Mouse (Mus musculus) urinary bladder, adult 2 months (tissue): ENCODE measurements around the gene Rara. TPM values are rescaled to one million over a fixed set of nuclear protein-coding genes. Genes with fewer than 3 reads are reported as not detected.
"Not testable (repeated sequence)": the region's sequence is repeated elsewhere in the genome, so short reads cannot be mapped to it uniquely, and the experiment has no call there.

Experiments
- DNase-seq: peaks from one replicate; pipeline ENCODE4 v3.0.0; 2022; ENCODE audit warnings: low spot score
- polyA plus RNA-seq: library from polyadenylated mRNA; depleted of rRNA; stranded (reverse); fragments of >200 nt; gene quantifications from 2 replicates; pipeline ENCODE4 v1.2.3, GENCODE M21; 2012

Rara gene
- polyA plus RNA-seq, 1 experiment, result 8.5 TPM

- no peak for DNase-seq
Observed at GRCm38 (mm10) chr11:98968079-98968478, 40.5 kb downstream of the Rara start.

- DNase-seq, result no peak
Observed at GRCm38 (mm10) chr11:98968716-98969495, 41.3 kb downstream of the Rara start.

GRCm38 (mm10) chr11:98969496-98969927, 41.9 kb downstream of the Rara start:
- DNase-seq, result no peak

GRCm38 (mm10) chr11:98970191-98970925, 42.7 kb downstream of the Rara start:
- DNase-seq, result no peak

DNA sequence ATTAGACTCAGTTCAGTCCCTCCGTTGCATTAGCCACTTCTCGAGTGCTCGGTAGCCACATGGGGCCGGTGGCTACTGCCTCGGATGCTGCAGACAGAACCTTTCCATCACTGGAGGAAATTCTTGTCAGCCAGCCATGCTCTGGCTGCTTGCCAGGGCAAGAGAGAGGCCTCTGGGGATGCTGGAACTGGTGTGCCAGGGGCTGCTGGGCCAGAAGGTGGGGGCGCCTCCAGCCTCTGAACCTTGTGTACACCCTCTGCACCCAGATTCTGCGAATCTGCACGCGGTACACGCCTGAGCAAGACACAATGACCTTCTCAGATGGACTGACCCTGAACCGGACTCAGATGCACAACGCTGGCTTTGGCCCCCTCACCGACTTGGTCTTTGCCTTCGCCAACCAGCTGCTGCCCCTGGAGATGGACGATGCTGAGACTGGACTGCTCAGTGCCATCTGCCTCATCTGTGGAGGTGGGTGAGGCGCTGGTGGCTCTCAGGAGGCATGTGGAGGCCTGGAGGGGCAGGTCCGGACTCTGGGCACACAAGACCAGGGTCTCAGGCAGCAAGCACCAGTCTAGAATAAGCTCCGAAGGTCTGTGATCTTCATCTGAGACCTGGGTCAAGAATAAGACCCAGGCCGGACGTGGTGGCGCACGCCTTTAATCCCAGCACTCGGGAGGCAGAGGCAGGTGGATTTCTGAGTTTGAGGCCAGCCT, 43.9 kb downstream of the Rara start:
- DNase-seq, result no peak

- no peak for DNase-seq
Observed at GRCm38 (mm10) chr11:98972215-98972614, 44.6 kb downstream of the Rara start.

- no peak for DNase-seq
Observed at GRCm38 (mm10) chr11:98972801-98973360, 45.3 kb downstream of the Rara start.

DNA sequence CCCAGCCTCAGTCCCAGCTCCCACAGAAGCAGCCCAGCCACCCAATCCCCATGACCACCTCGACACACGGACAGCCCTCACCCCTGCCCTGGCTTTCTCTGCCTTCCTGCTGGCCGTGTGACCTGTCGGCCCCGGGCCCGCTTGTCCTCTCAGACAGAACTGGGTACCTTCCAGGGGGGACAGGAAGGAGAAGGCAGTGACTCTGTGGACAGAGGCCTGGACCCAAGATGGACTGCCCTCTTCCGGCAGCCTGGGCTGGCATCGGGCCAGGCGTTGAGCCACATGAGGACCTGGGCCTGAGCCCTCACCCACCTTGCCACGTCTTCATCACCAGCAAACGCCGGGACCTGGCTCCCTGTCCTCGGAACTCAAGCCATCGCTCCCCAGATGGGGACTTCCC, 46.0 kb downstream of the Rara start:
- DNase-seq, result no peak

DNA sequence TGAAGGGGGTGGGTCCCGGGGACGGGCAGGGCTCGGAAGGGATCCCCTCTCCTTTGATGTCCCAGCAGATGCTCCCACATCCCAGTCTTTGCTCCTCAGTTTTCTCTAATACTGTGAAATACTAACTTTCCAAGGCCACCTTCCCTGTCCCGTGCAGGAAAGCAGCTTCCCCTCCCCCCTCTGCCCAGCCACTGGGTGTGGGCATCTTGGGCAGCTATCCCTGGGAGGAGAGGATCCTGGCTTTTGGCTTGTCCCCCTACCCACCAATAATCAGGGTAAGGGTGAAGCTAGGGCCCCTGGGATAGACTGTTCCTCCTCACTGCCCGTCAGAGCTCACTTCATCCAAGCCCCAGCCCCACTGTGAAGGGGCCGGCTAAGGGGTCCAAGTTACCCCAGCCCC, 46.6 kb downstream of the Rara start:
- DNase-seq, result no peak

GRCm38 (mm10) chr11:98974871-98975719, 47.5 kb downstream of the Rara start:
- no peak for DNase-seq

- no peak for DNase-seq
Observed at GRCm38 (mm10) chr11:98978526-98979148, 51.0 kb downstream of the Rara start.

GRCm38 (mm10) chr11:98979356-98979755, 51.7 kb downstream of the Rara start:
- DNase-seq, result no peak

- DNase-seq, result no peak
Observed at GRCm38 (mm10) chr11:98981289-98981996, 53.8 kb downstream of the Rara start.

GRCm38 (mm10) chr11:98981997-98982772, 54.6 kb downstream of the Rara start:
- no peak for DNase-seq

GRCm38 (mm10) chr11:98982773-98983133, 55.1 kb downstream of the Rara start, which contains the start of gene Gjd3:
Gjd3 (minus strand) TSS chr11:98983016.
- no peak for DNase-seq

- no peak for DNase-seq
Observed at GRCm38 (mm10) chr11:98983551-98983950, 55.9 kb downstream of the Rara start.

GRCm38 (mm10) chr11:98985542-98985941, 57.9 kb downstream of the Rara start:
- no peak for DNase-seq

DNA sequence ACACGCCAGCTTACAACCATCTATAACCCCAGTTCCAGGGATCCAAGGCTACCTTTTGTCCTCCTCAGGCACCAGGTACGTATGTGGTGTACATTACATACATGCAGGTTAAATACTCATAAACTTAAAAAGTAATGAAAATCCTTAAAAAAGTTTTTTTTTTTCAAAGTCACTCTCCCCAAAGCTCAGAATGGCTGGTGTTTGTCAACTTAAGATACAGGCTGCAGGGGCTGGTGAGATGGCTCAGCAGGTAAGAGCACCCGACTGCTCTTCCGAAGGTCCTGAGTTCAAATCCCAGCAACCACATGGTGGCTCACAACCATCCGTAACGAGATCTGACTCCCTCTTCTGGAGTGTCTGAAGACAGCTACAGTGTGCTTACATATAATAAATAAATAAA, 60.6 kb downstream of the Rara start:
- not testable (repeated sequence) for DNase-seq

DNA sequence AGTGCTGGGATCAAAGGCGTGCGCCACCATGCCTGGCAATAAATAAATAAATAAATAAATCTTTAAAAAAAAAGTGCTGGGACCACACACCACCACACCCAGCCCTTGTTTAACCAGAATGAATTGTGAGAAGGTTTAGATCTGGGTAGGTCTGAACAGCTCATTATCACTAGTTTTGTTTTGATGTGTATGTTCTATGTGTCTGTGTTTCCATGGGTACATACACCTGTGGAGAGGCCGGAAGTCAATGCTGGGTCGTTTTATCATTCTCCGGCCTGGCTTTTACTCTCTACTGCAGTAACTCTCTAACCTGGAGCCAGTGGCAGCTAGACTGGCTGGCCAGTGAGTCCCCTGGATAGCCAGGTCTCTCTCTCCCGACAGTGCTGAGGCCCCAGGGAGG, 63.2 kb downstream of the Rara start:
- DNase-seq, result no peak
